Mouse (Mus musculus): ENCODE results near the gene Dvl1. TPM values are rescaled to one million over a fixed set of nuclear protein-coding genes. Genes with fewer than 3 reads are reported as not detected.
A peak's percentile ranks its signal among the peaks of the same experiment; 100 is the strongest.

Gene Dvl1
- polyA plus RNA-seq, 1 experiment from 2014 or later = 17.8 TPM

GRCm38 (mm10) chr4:155812665-155813181 is 34.5 kb upstream of the Dvl1 start:
- H3K27ac ChIP-seq (ENCODE audit: low read depth) = peak overlapping the region; percentile 95
- peaks cover 79% of the 10 kb centered on the region for H3K36me3 ChIP-seq (ENCODE audit: insufficient read depth)
- peak; percentile 40 for DNase-seq
- H3K4me2 ChIP-seq = peak overlapping the region; percentile 77
- no peaks in the 10 kb centered on the region for H3K9me3 ChIP-seq (ENCODE audit: low read depth, low read length)
- peak overlapping the region; percentile 100 for H3K4me3 ChIP-seq (ENCODE audit: low read depth, low read length)
- no peaks in the 10 kb centered on the region for H3K27me3 ChIP-seq (ENCODE audit: insufficient read depth, low read length)
- no peak for TF ChIP-seq CTCF (IDR thresholded peaks at IDR 0.05; ENCODE audit: low read depth)
- peaks cover 8% of the 10 kb centered on the region; the same call in 1 of the 2 replicates for H3K4me1 ChIP-seq (ENCODE audit: insufficient read depth)
- WGBS = under 1% methylated on average over 49 of the region's 49 CpGs
- peak; percentile 22 for ATAC-seq (ENCODE audit: insufficient read depth)
- H3K9ac ChIP-seq = peak overlapping the region; percentile 100

GRCm38 (mm10) chr4:155817533-155817932 is 29.7 kb upstream of the Dvl1 start:
- no peaks in the 10 kb centered on the region for H3K27me3 ChIP-seq (ENCODE audit: insufficient read depth, low read length)
- H3K36me3 ChIP-seq (ENCODE audit: insufficient read depth) = peaks cover 89% of the 10 kb centered on the region
- no peak overlapping the region for H3K4me3 ChIP-seq (ENCODE audit: low read depth, low read length)
- no peak overlapping the region for H3K9ac ChIP-seq
- ATAC-seq (ENCODE audit: insufficient read depth) (no peak), DNase-seq (no peak)
- no peak overlapping the region for H3K4me2 ChIP-seq
- no peak overlapping the region for H3K27ac ChIP-seq (ENCODE audit: low read depth)
- no peaks in the 10 kb centered on the region for H3K9me3 ChIP-seq (ENCODE audit: low read depth, low read length)
- peaks cover 5% of the 10 kb centered on the region; the same call in 1 of the 2 replicates for H3K4me1 ChIP-seq (ENCODE audit: insufficient read depth)
- WGBS = 89% methylated on average over 4 of the region's 4 CpGs
- no peak for TF ChIP-seq CTCF (IDR thresholded peaks at IDR 0.05; ENCODE audit: low read depth)

GRCm38 (mm10) chr4:155821025-155821424 is 26.2 kb upstream of the Dvl1 start:
- H3K9ac ChIP-seq = no peak overlapping the region
- no peak for ATAC-seq (ENCODE audit: insufficient read depth)
- no peak overlapping the region for H3K4me3 ChIP-seq (ENCODE audit: low read depth, low read length)
- no peaks in the 10 kb centered on the region for H3K4me1 ChIP-seq (ENCODE audit: insufficient read depth)
- no peak overlapping the region for H3K27ac ChIP-seq (ENCODE audit: low read depth)
- DNase-seq = peak; percentile 54
- peak; percentile 46 for TF ChIP-seq CTCF (IDR thresholded peaks at IDR 0.05; ENCODE audit: low read depth)
- WGBS = 71% methylated on average over 7 of the region's 7 CpGs
- no peaks in the 10 kb centered on the region for H3K27me3 ChIP-seq (ENCODE audit: insufficient read depth, low read length)
- no peaks in the 10 kb centered on the region for H3K9me3 ChIP-seq (ENCODE audit: low read depth, low read length)
- no peak overlapping the region for H3K4me2 ChIP-seq
- H3K36me3 ChIP-seq (ENCODE audit: insufficient read depth) = peaks cover 96% of the 10 kb centered on the region

- Histone ChIP-seq H3K27ac (ENCODE audit: low read depth) (no peak overlapping the region), H3K9me3 (ENCODE audit: low read depth, low read length) (no peaks in the 10 kb centered on the region), H3K27me3 (ENCODE audit: insufficient read depth, low read length) (no peaks in the 10 kb centered on the region), H3K4me3 (ENCODE audit: low read depth, low read length) (no peak overlapping the region), H3K4me1 (ENCODE audit: insufficient read depth) (no peaks in the 10 kb centered on the region), H3K4me2 (no peak overlapping the region), H3K36me3 (ENCODE audit: insufficient read depth) (peaks cover 91% of the 10 kb centered on the region), H3K9ac (no peak overlapping the region)
- DNase-seq (no peak), ATAC-seq (ENCODE audit: insufficient read depth) (no peak; the same call in 1 of the 2 replicates)
- WGBS = 94% methylated on average over 16 of the region's 16 CpGs
- TF ChIP-seq CTCF (IDR thresholded peaks at IDR 0.05; ENCODE audit: low read depth) = no peak
These were observed 23.8 kb upstream of the Dvl1 start for GRCm38 (mm10) chr4:155823443-155823842.

- Histone ChIP-seq H3K27ac (ENCODE audit: low read depth) (no peak overlapping the region), H3K4me1 (ENCODE audit: insufficient read depth) (peaks cover 7% of the 10 kb centered on the region; the same call in 1 of the 2 replicates), H3K9ac (no peak overlapping the region), H3K9me3 (ENCODE audit: low read depth, low read length) (no peaks in the 10 kb centered on the region), H3K27me3 (ENCODE audit: insufficient read depth, low read length) (no peaks in the 10 kb centered on the region), H3K36me3 (ENCODE audit: insufficient read depth) (peaks cover 41% of the 10 kb centered on the region), H3K4me3 (ENCODE audit: low read depth, low read length) (no peak overlapping the region), H3K4me2 (no peak overlapping the region)
- DNase-seq (no peak), ATAC-seq (ENCODE audit: insufficient read depth) (no peak)
- WGBS = 89% methylated on average over 4 of the region's 4 CpGs
- TF ChIP-seq CTCF (IDR thresholded peaks at IDR 0.05; ENCODE audit: low read depth) = no peak
These were observed 17.3 kb upstream of the Dvl1 start for GRCm38 (mm10) chr4:155829866-155830265.

DNA sequence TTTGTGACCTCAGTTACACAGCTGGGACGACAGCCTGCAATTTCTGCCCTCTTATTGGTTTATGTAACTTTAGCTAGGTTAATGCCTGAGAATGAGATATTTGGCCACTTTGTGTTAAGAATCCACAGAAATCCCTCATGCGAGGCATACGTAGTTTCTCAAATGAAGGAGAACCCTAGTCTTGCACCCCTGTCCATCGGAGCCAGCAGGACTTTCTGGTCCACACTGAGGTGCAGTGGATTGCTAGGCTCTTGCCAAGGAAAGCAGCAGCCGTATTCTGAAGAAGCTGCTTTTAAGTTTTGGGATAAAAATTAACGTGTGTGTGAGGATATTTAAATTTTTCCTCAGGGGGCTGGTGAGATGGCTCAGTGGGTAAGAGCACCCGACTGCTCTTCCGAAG is 16.6 kb upstream of the Dvl1 start:
- ATAC-seq (ENCODE audit: insufficient read depth) (no peak), DNase-seq (no peak)
- Histone ChIP-seq H3K27ac (ENCODE audit: low read depth) (peak overlapping the region; percentile 55; the same call in 1 of the 2 replicates), H3K4me1 (ENCODE audit: insufficient read depth) (peaks cover 7% of the 10 kb centered on the region; the same call in 1 of the 2 replicates), H3K27me3 (ENCODE audit: insufficient read depth, low read length) (no peaks in the 10 kb centered on the region), H3K4me3 (ENCODE audit: low read depth, low read length) (peak overlapping the region; percentile 77), H3K9ac (no peak overlapping the region), H3K36me3 (ENCODE audit: insufficient read depth) (peaks cover 33% of the 10 kb centered on the region), H3K9me3 (ENCODE audit: low read depth, low read length) (no peaks in the 10 kb centered on the region), H3K4me2 (peak overlapping the region; percentile 93)
- TF ChIP-seq CTCF (IDR thresholded peaks at IDR 0.05; ENCODE audit: low read depth) = no peak
- 47% methylated on average over 8 of the region's 8 CpGs for WGBS

- peak within 1 kb of the TSS; percentile 85 for H3K27ac ChIP-seq (ENCODE audit: low read depth)
- peak; percentile 95 for TF ChIP-seq CTCF (IDR thresholded peaks at IDR 0.05; ENCODE audit: low read depth)
- WGBS = under 1% methylated on average over 49 of the region's 49 CpGs
- H3K4me3 ChIP-seq (ENCODE audit: low read depth, low read length) = peak within 1 kb of the TSS; percentile 77
- peak within 1 kb of the TSS; percentile 88 for H3K9ac ChIP-seq
- peaks cover 30% of the 10 kb centered on the region for H3K36me3 ChIP-seq (ENCODE audit: insufficient read depth)
- no peaks in the 10 kb centered on the region for H3K27me3 ChIP-seq (ENCODE audit: insufficient read depth, low read length)
- peak within 1 kb of the TSS; percentile 93 for H3K4me2 ChIP-seq
- H3K9me3 ChIP-seq (ENCODE audit: low read depth, low read length) = no peaks in the 10 kb centered on the region
- peak; percentile 99 for DNase-seq
- peaks cover 7% of the 10 kb centered on the region; the same call in 1 of the 2 replicates for H3K4me1 ChIP-seq (ENCODE audit: insufficient read depth)
- peak; percentile 91 for ATAC-seq (ENCODE audit: insufficient read depth)
These were observed 15.9 kb upstream of the Dvl1 start, which contains the start of gene Aurkaip1 for GRCm38 (mm10) chr4:155831205-155831766. Gene Aurkaip1 (plus strand): TSS chr4:155831272.

Data from lung, embryonic 14.5 days (tissue).